Comparison of ENCODE assay signal across 11 mouse cellular contexts in the genomic region with DNA sequence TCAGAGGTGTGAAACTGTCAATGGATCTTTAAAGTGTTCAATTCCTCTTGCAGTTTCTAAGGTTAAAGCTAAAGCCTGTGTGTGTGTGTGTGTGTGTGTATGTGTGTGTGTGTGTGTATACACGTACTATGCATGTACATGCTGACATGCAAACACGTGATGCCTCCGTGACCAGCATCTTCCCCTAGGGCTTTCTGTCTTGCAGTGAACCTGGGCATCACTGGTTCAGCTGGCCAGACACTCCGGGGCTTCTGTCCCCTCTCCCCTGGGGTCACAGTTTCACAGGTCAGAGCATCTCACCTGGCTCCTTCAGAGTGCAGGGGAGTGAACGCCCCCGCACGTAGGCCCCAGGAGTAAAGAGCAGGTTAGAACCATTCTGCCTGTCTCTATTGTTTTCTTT. TPM values are rescaled to one million over a fixed set of nuclear protein-coding genes. Genes with fewer than 3 reads are reported as not detected.
DNase-seq lines count a peak whose midpoint lies in the region; ATAC-seq and TF ChIP-seq lines count a peak whose summit lies in the region.
"Had no signal": no experiment of that assay in that cellular context is flagged by ENCODE, and none has a peak within 500 bp of the region (broad histone marks: within the 10 kb centered on the region; RNA-seq: fewer than 3 reads in every experiment).

No protein-coding gene starts in this region.

- H3K9ac ChIP-seq in liver, embryonic 11.5 days (ENCODE audit: low read depth, low read length), result peak overlapping the region; percentile 57
- H3K9ac ChIP-seq in liver, embryonic 14.5 days (replicated peaks), result peak overlapping the region; percentile 31
- no peak overlapping the region for H3K9ac ChIP-seq in stomach, embryonic 14.5 days (replicated peaks; ENCODE audit: low read depth, low read length)

- no peaks in the 10 kb centered on the region for H3K36me3 ChIP-seq in liver, embryonic 11.5 days (ENCODE audit: control insufficient read depth, insufficient read depth, low read length)
- peaks cover 30% of the 10 kb centered on the region for H3K36me3 ChIP-seq in hindbrain, embryonic 10.5 days
- peaks cover 2% of the 10 kb centered on the region; the same call in 1 of the 2 replicates for H3K36me3 ChIP-seq in liver, embryonic 14.5 days (replicated peaks; ENCODE audit: control insufficient read depth, insufficient read depth, low read depth)
- no peaks in the 10 kb centered on the region for H3K36me3 ChIP-seq in stomach, embryonic 14.5 days (ENCODE audit: control insufficient read depth, insufficient read depth, low read length)

- H3K27me3 ChIP-seq in liver, embryonic 11.5 days (replicated peaks; ENCODE audit: control insufficient read depth, insufficient read depth, low read length), result no peaks in the 10 kb centered on the region
- H3K27me3 ChIP-seq in hindbrain, embryonic 10.5 days (ENCODE audit: insufficient read depth, poor library complexity, severe bottlenecking), result no peaks in the 10 kb centered on the region
- no peaks in the 10 kb centered on the region for H3K27me3 ChIP-seq in liver, embryonic 14.5 days (ENCODE audit: control insufficient read depth, insufficient read depth, low read length)
- H3K27me3 ChIP-seq in stomach, embryonic 14.5 days (ENCODE audit: control insufficient read depth, insufficient read depth, low read length), result no peaks in the 10 kb centered on the region

- peaks cover 40% of the 10 kb centered on the region for H3K4me1 ChIP-seq in liver, embryonic 11.5 days (replicated peaks; ENCODE audit: control insufficient read depth, insufficient read depth, low read length)
- peaks cover 52% of the 10 kb centered on the region for H3K4me1 ChIP-seq in hindbrain, embryonic 10.5 days (replicated peaks)
- H3K4me1 ChIP-seq in liver, embryonic 14.5 days (replicated peaks; ENCODE audit: control insufficient read depth in 2 of 2, insufficient read depth in 2 of 2, low read length in 1 of 2), result peaks cover 28 to 42% of the 10 kb centered on the region in 2 experiments
- peaks cover 15% of the 10 kb centered on the region for H3K4me1 ChIP-seq in stomach, embryonic 14.5 days (ENCODE audit: control insufficient read depth, insufficient read depth, low read length)

- DNase-seq in liver, embryonic 11.5 days (ENCODE audit: low spot score), result no peak
- no peak for DNase-seq in liver
- no peak for DNase-seq in hindbrain, embryonic 10.5 days (ENCODE audit: low spot score)
- no peak for DNase-seq in liver, embryonic 14.5 days (ENCODE audit: low read depth in 3 of 3, low spot score in 3 of 3)
- DNase-seq in ovary, postnatal 14 days (ENCODE audit: low spot score), result no peak
- DNase-seq in lung, postnatal 36 days, result no peak
- DNase-seq: kidney, adult 11 months; lung, adult 2 months; thymus, postnatal 14 days had no signal

- ATAC-seq in liver, embryonic 11.5 days (replicated peaks; ENCODE audit: low FRiP score), result no peak
- no peak for ATAC-seq in liver, embryonic 14.5 days (ENCODE audit: insufficient read depth)
- ATAC-seq in stomach, embryonic 14.5 days (ENCODE audit: insufficient number of reproducible peaks, insufficient read depth, low FRiP score, low read depth), result no peak
- ATAC-seq in monocyte, adult 5-6 weeks (replicated peaks; ENCODE audit: insufficient number of reproducible peaks, low FRiP score, low TSS enrichment, poor library complexity, severe bottlenecking), result no peak

- peak overlapping the region; percentile 76 for H3K4me2 ChIP-seq in liver, embryonic 11.5 days
- H3K4me2 ChIP-seq in liver, embryonic 14.5 days (ENCODE audit: low read depth), result peak overlapping the region; percentile 69
- peak overlapping the region; percentile 49 for H3K4me2 ChIP-seq in stomach, embryonic 14.5 days (replicated peaks; ENCODE audit: low read depth, low read length)

- no peak for TF ChIP-seq EP300 in liver, embryonic 14.5 days (IDR thresholded peaks at IDR 0.05; ENCODE audit: low read depth)

- H3K27ac ChIP-seq in liver, embryonic 11.5 days (ENCODE audit: low read depth, low read length), result no peak overlapping the region
- peak overlapping the region; percentile 99 for H3K27ac ChIP-seq in hindbrain, embryonic 10.5 days
- H3K27ac ChIP-seq in liver, embryonic 14.5 days, result peak overlapping the region; percentile 36
- H3K27ac ChIP-seq in stomach, embryonic 14.5 days (ENCODE audit: low read length), result no peak overlapping the region

- H3K4me3 ChIP-seq in liver, embryonic 11.5 days (ENCODE audit: low read depth, low read length), result peak overlapping the region; percentile 89
- peak overlapping the region; percentile 72 for H3K4me3 ChIP-seq in hindbrain, embryonic 10.5 days
- peak overlapping the region; percentile 18 to 93 for H3K4me3 ChIP-seq in liver, embryonic 14.5 days (ENCODE audit: insufficient read depth in 1 of 2, low read depth in 2 of 2, low read length in 2 of 2)
- no peak overlapping the region for H3K4me3 ChIP-seq in stomach, embryonic 14.5 days (ENCODE audit: low read depth, low read length)

- H3K9me3 ChIP-seq in liver, embryonic 11.5 days (ENCODE audit: control insufficient read depth, low read length), result no peaks in the 10 kb centered on the region
- no peaks in the 10 kb centered on the region for H3K9me3 ChIP-seq in hindbrain, embryonic 10.5 days
- H3K9me3 ChIP-seq in liver, embryonic 14.5 days (ENCODE audit: control insufficient read depth, low read length), result no peaks in the 10 kb centered on the region
- H3K9me3 ChIP-seq in stomach, embryonic 14.5 days (ENCODE audit: control insufficient read depth, low read depth, low read length), result no peaks in the 10 kb centered on the region

- no peak for TF ChIP-seq CTCF in liver, embryonic 14.5 days (IDR thresholded peaks at IDR 0.05; ENCODE audit: low read depth)

- WGBS in liver, embryonic 11.5 days, result 72% methylated on average over 7 of the region's 7 CpGs
- WGBS in hindbrain, embryonic 10.5 days, result 28% methylated on average over 7 of the region's 7 CpGs
- 75% methylated on average over 7 of the region's 7 CpGs for WGBS in liver, embryonic 14.5 days (ENCODE audit: insufficient replicate concordance)
- 51% methylated on average over 7 of the region's 7 CpGs for WGBS in stomach, embryonic 14.5 days

RNA-seq across cellular contexts. Expression of gene Golm1, which starts 2.0 kb away (rescaled TPM):
- 87.9 and 96.5 TPM in 2 replicates for polyA plus RNA-seq in liver, embryonic 11.5 days (2014; fragmentation: Nextera tagmentation; extraction: Ambion mirVana)
- polyA plus RNA-seq in hindbrain, embryonic 10.5 days (2016; fragmentation: Nextera tagmentation; extraction: Ambion mirVana), result 144 and 181 TPM in 2 replicates
- polyA plus RNA-seq in liver, embryonic 14.5 days (2012; rRNA removed), result 19.8 and 25.5 TPM in 2 replicates
- 43.3 and 44.8 TPM in 2 replicates for polyA plus RNA-seq in liver, embryonic 14.5 days (2014; fragmentation: Nextera tagmentation; extraction: Ambion mirVana)
- polyA plus RNA-seq in stomach, embryonic 14.5 days (2014; fragmentation: Nextera tagmentation; extraction: Ambion mirVana), result 95.7 TPM in 2 replicates
- total RNA-seq in monocyte, adult 5-6 weeks (2017), result 42.8 to 82.0 TPM (median 46.1 TPM) in 3 replicates

RNA-seq across cellular contexts. Expression of gene 4921517D22Rik, which starts 20.3 kb away (rescaled TPM):
- polyA plus RNA-seq in liver, embryonic 11.5 days (2014; fragmentation: Nextera tagmentation; extraction: Ambion mirVana), result not detected in 2 replicates
- polyA plus RNA-seq in hindbrain, embryonic 10.5 days (2016; fragmentation: Nextera tagmentation; extraction: Ambion mirVana), result not detected in 2 replicates
- polyA plus RNA-seq in liver, embryonic 14.5 days (2012; rRNA removed), result not detected in 2 replicates
- not detected in 2 replicates for polyA plus RNA-seq in liver, embryonic 14.5 days (2014; fragmentation: Nextera tagmentation; extraction: Ambion mirVana)
- polyA plus RNA-seq in stomach, embryonic 14.5 days (2014; fragmentation: Nextera tagmentation; extraction: Ambion mirVana), result not detected in 2 replicates
- total RNA-seq in monocyte, adult 5-6 weeks (2017), result not detected in 3 replicates
- polyA plus RNA-seq: lung, adult 2 months had no signal

RNA-seq across cellular contexts. Expression of gene Spata31d1a, which starts 36.5 kb away (rescaled TPM):
- 0.06 and 0.11 TPM in 2 replicates for polyA plus RNA-seq in liver, embryonic 11.5 days (2014; fragmentation: Nextera tagmentation; extraction: Ambion mirVana)
- 0.05 TPM in 1 of 2 replicates, not detected in the other for polyA plus RNA-seq in hindbrain, embryonic 10.5 days (2016; fragmentation: Nextera tagmentation; extraction: Ambion mirVana)
- polyA plus RNA-seq in liver, embryonic 14.5 days (2012; rRNA removed), result 0.01 TPM in 1 of 2 replicates, not detected in the other
- polyA plus RNA-seq in liver, embryonic 14.5 days (2014; fragmentation: Nextera tagmentation; extraction: Ambion mirVana), result not detected in 2 replicates
- 0.04 TPM in 1 of 2 replicates, not detected in the other for polyA plus RNA-seq in stomach, embryonic 14.5 days (2014; fragmentation: Nextera tagmentation; extraction: Ambion mirVana)
- not detected in 3 replicates for total RNA-seq in monocyte, adult 5-6 weeks (2017)
- polyA plus RNA-seq: lung, adult 2 months had no signal

RNA-seq across cellular contexts. Expression of gene Spata31d1b, which starts 38.5 kb away (rescaled TPM):
- not detected in 2 replicates for polyA plus RNA-seq in liver, embryonic 11.5 days (2014; fragmentation: Nextera tagmentation; extraction: Ambion mirVana)
- polyA plus RNA-seq in hindbrain, embryonic 10.5 days (2016; fragmentation: Nextera tagmentation; extraction: Ambion mirVana), result 0.04 TPM in 1 of 2 replicates, not detected in the other
- not detected in 2 replicates for polyA plus RNA-seq in liver, embryonic 14.5 days (2012; rRNA removed)
- not detected in 2 replicates for polyA plus RNA-seq in liver, embryonic 14.5 days (2014; fragmentation: Nextera tagmentation; extraction: Ambion mirVana)
- not detected in 2 replicates for polyA plus RNA-seq in stomach, embryonic 14.5 days (2014; fragmentation: Nextera tagmentation; extraction: Ambion mirVana)
- 0.19 TPM in 1 of 3 replicates, not detected in the others for total RNA-seq in monocyte, adult 5-6 weeks (2017)
- polyA plus RNA-seq: lung, adult 2 months had no signal

RNA-seq across cellular contexts. Expression of gene Spata31d1d, which starts 58.0 kb away (rescaled TPM):
- not detected in 2 replicates for polyA plus RNA-seq in liver, embryonic 11.5 days (2014; fragmentation: Nextera tagmentation; extraction: Ambion mirVana)
- not detected in 2 replicates for polyA plus RNA-seq in hindbrain, embryonic 10.5 days (2016; fragmentation: Nextera tagmentation; extraction: Ambion mirVana)
- polyA plus RNA-seq in liver, embryonic 14.5 days (2012; rRNA removed), result 0.02 TPM in 1 of 2 replicates, not detected in the other
- 0.03 TPM in 1 of 2 replicates, not detected in the other for polyA plus RNA-seq in liver, embryonic 14.5 days (2014; fragmentation: Nextera tagmentation; extraction: Ambion mirVana)
- polyA plus RNA-seq in stomach, embryonic 14.5 days (2014; fragmentation: Nextera tagmentation; extraction: Ambion mirVana), result not detected in 2 replicates
- not detected in 3 replicates for total RNA-seq in monocyte, adult 5-6 weeks (2017)
- polyA plus RNA-seq: lung, adult 2 months had no signal

Comparison
In these comparisons a context has a peak if more than half of its experiments do, and no peak if none do; other contexts are left out.
1. H3K27ac ChIP-seq: peak in hindbrain, embryonic 10.5 days (single experiment) and liver, embryonic 14.5 days (single experiment); none in liver, embryonic 11.5 days (single experiment) and stomach, embryonic 14.5 days (single experiment).
2. Peak in every context shown above with its lines, with median percentiles within 50 percentile points of each other: H3K4me2 ChIP-seq.